Mouse (Mus musculus) lung, postnatal 0 days (tissue): Measurements from ENCODE around the gene Guca1a. TPM values are rescaled to one million over a fixed set of nuclear protein-coding genes. Genes with fewer than 3 reads are reported as not detected.

Experiments
- ATAC-seq: fragments of 200-750 bp; cut with Nextera tagmentation; 2 replicates; pipeline ENCODE4 v1.8.0; 2017; ENCODE audit warnings: moderate library complexity
- DNase-seq: peaks from one replicate; pipeline ENCODE4 v3.0.0-alpha.2; 2016; ENCODE audit warnings: low spot score
- H3K27ac ChIP-seq: fragments of 300-500 bp; sonication (generic); 2 replicates; pipeline ENCODE4 v1.5.1; 2014; ENCODE audit warnings: antibody characterized with exemption, mild to moderate bottlenecking, low read length, mixed read lengths
- H3K27me3 ChIP-seq: fragments of 300-500 bp; sonication (generic); replicated peaks from 2 replicates; pipeline ENCODE4 v1.6.1; 2014; ENCODE audit warnings: low read length, mixed read lengths; ENCODE audit not compliant: insufficient read depth
- H3K36me3 ChIP-seq: fragments of 300-500 bp; sonication (generic); 2 replicates; pipeline ENCODE4 v1.6.1; 2014; ENCODE audit warnings: low read length, mixed read lengths; ENCODE audit not compliant: insufficient read depth
- H3K4me1 ChIP-seq: fragments of 300-500 bp; sonication (generic); 2 replicates; pipeline ENCODE4 v1.6.1; 2014; ENCODE audit warnings: antibody characterized with exemption, low read depth, low read length, mixed read lengths; ENCODE audit not compliant: insufficient read depth
- H3K4me2 ChIP-seq: fragments of 300-500 bp; sonication (generic); replicated peaks from 2 replicates; pipeline ENCODE4 v1.6.1; 2014; ENCODE audit warnings: low read depth, mild to moderate bottlenecking, low read length, moderate library complexity, mixed read lengths
- H3K4me3 ChIP-seq: fragments of 300-500 bp; sonication (generic); 2 replicates; pipeline ENCODE4 v1.5.1; 2014; ENCODE audit warnings: low read depth, low read length
- H3K9ac ChIP-seq: fragments of 300-500 bp; sonication (generic); replicated peaks from 2 replicates; pipeline ENCODE4 v1.6.1; 2014; ENCODE audit warnings: low read depth, mild to moderate bottlenecking
- H3K9me3 ChIP-seq: fragments of 300-500 bp; sonication (generic); 2 replicates; pipeline ENCODE4 v1.6.1; 2016; ENCODE audit warnings: low read length, mixed read lengths
- CTCF ChIP-seq: IDR thresholded peaks from 2 replicates; pipeline ENCODE4 v1.5.1; 2016; ENCODE audit warnings: antibody characterized with exemption, mild to moderate bottlenecking
- EP300 ChIP-seq: IDR thresholded peaks from 2 replicates; pipeline ENCODE4 v1.6.1; 2016; ENCODE audit warnings: antibody characterized with exemption, mild to moderate bottlenecking, control low read depth
- WGBS: fragments of 180-500 bp; shearing (Covaris S2); extraction: QIAGEN DNeasy Blood & Tissue Kit; methylation state at CpG from one replicate; pipeline ENCODE4 v1.1.7; 2014; 5-methylcytosine and 5-hydroxymethylcytosine counted together
- polyA plus RNA-seq: library from polyadenylated mRNA; unstranded; fragments of >200 nt; fragmentation: Nextera tagmentation; extraction: Ambion mirVana; gene quantifications from 2 replicates; pipeline ENCODE4 v1.2.1, GENCODE M21; 2015

Guca1a gene
- polyA plus RNA-seq, 1 experiment from 2014 or later = 2.0 TPM

DNA sequence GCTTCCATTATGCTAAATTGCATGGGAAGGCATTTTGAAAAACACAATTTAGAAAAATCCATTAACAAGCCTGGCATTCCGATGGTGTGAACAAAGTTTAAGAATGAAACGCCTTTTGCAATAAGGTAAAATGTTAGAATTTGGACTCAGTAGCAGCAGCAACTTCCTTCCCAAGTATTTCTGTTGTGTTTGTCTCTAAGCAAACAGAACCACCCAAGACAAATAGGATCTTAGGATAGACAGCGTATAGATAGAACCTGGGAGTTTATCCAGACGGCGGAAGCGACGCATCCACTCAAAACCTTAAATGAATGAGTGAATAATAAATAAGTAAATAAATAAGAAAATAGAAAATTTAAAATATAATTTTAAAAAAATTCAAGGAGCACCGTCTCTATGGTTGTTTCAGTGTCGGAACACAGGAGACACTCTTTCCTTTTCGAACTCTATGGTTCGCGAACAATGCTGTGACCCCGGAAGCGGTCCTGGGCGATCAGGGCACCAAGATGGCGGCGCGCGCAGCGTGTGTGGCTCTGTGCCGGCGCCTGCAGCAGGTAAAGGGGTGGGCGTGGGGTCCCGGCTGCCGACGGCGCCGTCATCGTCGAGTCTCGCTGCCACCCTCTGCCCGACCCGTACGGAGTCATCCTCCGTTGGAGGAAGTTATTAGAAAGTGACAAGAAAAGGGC, 31.8 kb downstream of the Guca1a start, which contains the start of gene Mrps10:
Gene Mrps10, plus strand, starts transcription at position 487 of the 686 bp plus-strand sequence.
- Histone ChIP-seq H3K9me3 (no peaks in the 10 kb centered on the region), H3K9ac (peak within 1 kb of the TSS; percentile 37), H3K27me3 (no peaks in the 10 kb centered on the region), H3K4me1 (peaks cover 7% of the 10 kb centered on the region; the same call in 1 of the 2 replicates), H3K36me3 (peaks cover 9% of the 10 kb centered on the region; the same call in 1 of the 2 replicates), H3K27ac (no peak within 1 kb of the TSS; the same call in 1 of the 2 replicates), H3K4me3 (peak within 1 kb of the TSS; percentile 64), H3K4me2 (peak within 1 kb of the TSS; percentile 85)
- ATAC-seq (peak; percentile 93), DNase-seq (peak; percentile 94)
- WGBS = 4% methylated on average over 35 of the region's 35 CpGs
- no peak for TF ChIP-seq EP300
- peak; percentile 23 for TF ChIP-seq CTCF

DNA sequence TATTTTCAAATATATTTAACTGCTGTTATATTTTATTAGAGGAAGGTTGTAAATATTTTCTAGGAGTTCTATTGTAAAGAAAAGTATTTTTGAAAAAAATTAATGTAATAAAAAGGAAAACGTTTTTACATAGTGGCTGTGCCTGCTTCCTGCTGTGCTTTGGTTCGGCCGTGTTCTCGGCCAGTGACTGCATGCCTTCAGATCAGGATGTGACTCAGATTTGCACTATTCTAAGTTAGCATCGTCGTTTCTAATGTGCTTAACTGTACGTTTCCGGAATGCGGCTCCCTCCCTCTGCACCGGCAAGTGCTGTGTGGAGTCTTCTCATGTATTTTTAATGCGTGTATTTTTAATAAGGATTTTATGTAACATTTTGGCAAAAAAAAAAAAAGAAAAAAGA, 39.0 kb downstream of the Guca1a start:
- Histone ChIP-seq H3K36me3 (peaks cover 9% of the 10 kb centered on the region; the same call in 1 of the 2 replicates), H3K4me2 (no peak overlapping the region), H3K27me3 (no peaks in the 10 kb centered on the region), H3K9me3 (no peaks in the 10 kb centered on the region), H3K4me3 (no peak overlapping the region), H3K4me1 (no peaks in the 10 kb centered on the region), H3K9ac (no peak overlapping the region), H3K27ac (no peak overlapping the region)
- no peak for ATAC-seq
- 70% methylated on average over 11 of the region's 11 CpGs for WGBS
- no peak for TF ChIP-seq EP300
- no peak for TF ChIP-seq CTCF
- no peak for DNase-seq

GRCm38 (mm10) chr17:47359964-47360363, 40.4 kb downstream of the Guca1a start:
- DNase-seq (peak; percentile 42), ATAC-seq (no peak)
- H3K4me3 ChIP-seq = no peak overlapping the region
- H3K27ac ChIP-seq = no peak overlapping the region
- H3K27me3 ChIP-seq = no peaks in the 10 kb centered on the region
- no peak overlapping the region for H3K9ac ChIP-seq
- H3K36me3 ChIP-seq = peaks cover 9% of the 10 kb centered on the region; the same call in 1 of the 2 replicates
- 50% methylated on average over 6 of the region's 6 CpGs for WGBS
- no peak overlapping the region for H3K4me2 ChIP-seq
- peak; percentile 66 for TF ChIP-seq CTCF
- no peak for TF ChIP-seq EP300
- no peaks in the 10 kb centered on the region for H3K4me1 ChIP-seq
- H3K9me3 ChIP-seq = no peaks in the 10 kb centered on the region

- no peak overlapping the region for H3K4me2 ChIP-seq
- H3K27ac ChIP-seq = no peak overlapping the region
- DNase-seq = no peak
- H3K9ac ChIP-seq = no peak overlapping the region
- ATAC-seq = no peak
- WGBS = 95% methylated on average over 3 of the region's 3 CpGs
- H3K9me3 ChIP-seq = peaks cover 5% of the 10 kb centered on the region
- no peak for TF ChIP-seq CTCF
- TF ChIP-seq EP300 = no peak
- H3K4me1 ChIP-seq = no peaks in the 10 kb centered on the region
- H3K4me3 ChIP-seq = no peak overlapping the region
- no peaks in the 10 kb centered on the region for H3K27me3 ChIP-seq
- peaks cover 50% of the 10 kb centered on the region for H3K36me3 ChIP-seq
These were observed 50.6 kb downstream of the Guca1a start for GRCm38 (mm10) chr17:47349721-47350319.

Other genes with a start within 250 kb of the Guca1a start
- gene Mrps10, start 31.7 kb downstream of the Guca1a start, polyA plus RNA-seq = 43.2 and 47.5 TPM in 2 replicates
- 0.23 and 0.43 TPM in 2 replicates for gene Guca1b, start 15.2 kb downstream of the Guca1a start, polyA plus RNA-seq
- 2.8 and 3.3 TPM in 2 replicates for gene AI661453, start 36.0 kb upstream of the Guca1a start, polyA plus RNA-seq
- gene 1700001C19Rik, start 36.8 kb upstream of the Guca1a start, polyA plus RNA-seq = 0.15 and 0.44 TPM in 2 replicates
- gene Taf8, start 101.7 kb upstream of the Guca1a start, polyA plus RNA-seq = 16.0 and 22.4 TPM in 2 replicates
- 195 and 214 TPM in 2 replicates for gene Ccnd3, start 104.5 kb upstream of the Guca1a start, polyA plus RNA-seq
- 9.9 and 10.4 TPM in 2 replicates for gene Bysl, start 210.9 kb upstream of the Guca1a start, polyA plus RNA-seq
- gene Med20, start 211.0 kb upstream of the Guca1a start, polyA plus RNA-seq = 31.6 and 32.8 TPM in 2 replicates
- gene Gm20517, start 211.0 kb upstream of the Guca1a start, polyA plus RNA-seq = 0.64 and 1.4 TPM in 2 replicates
- 3.3 and 4.1 TPM in 2 replicates for gene Usp49, start 230.1 kb upstream of the Guca1a start, polyA plus RNA-seq